Mouse (Mus musculus) forebrain, embryonic 11.5 days (tissue): ENCODE data around the gene Erg28. TPM values are rescaled to one million over a fixed set of nuclear protein-coding genes. Genes with fewer than 3 reads are reported as not detected.
A peak's percentile ranks its signal among the peaks of the same experiment; 100 is the strongest.

ENCODE experiments used
- ATAC-seq: fragments of 200-750 bp; cut with Nextera tagmentation; replicated peaks from 2 replicates; pipeline ENCODE4 v1.8.0; 2017; ENCODE audit warnings: moderate TSS enrichment; ENCODE audit not compliant: low FRiP score
- DNase-seq: peaks from one replicate; pipeline ENCODE4 v3.0.0-alpha.2; 2017; ENCODE audit warnings: low spot score
- H3K27ac ChIP-seq: fragments of 300-500 bp; sonication (generic); 2 replicates; pipeline ENCODE4 v1.5.1; 2014; ENCODE audit warnings: low read depth, low read length
- H3K27me3 ChIP-seq: fragments of 300-500 bp; sonication (generic); 2 replicates; pipeline ENCODE4 v1.6.1; 2014; ENCODE audit warnings: mild to moderate bottlenecking, low read length, mixed read lengths; ENCODE audit not compliant: control insufficient read depth, insufficient read depth
- H3K36me3 ChIP-seq: fragments of 300-500 bp; sonication (generic); 2 replicates; pipeline ENCODE4 v1.6.1; 2014; ENCODE audit warnings: mild to moderate bottlenecking, low read length, moderate library complexity, mixed read lengths; ENCODE audit not compliant: control insufficient read depth, insufficient read depth
- H3K4me1 ChIP-seq: fragments of 300-500 bp; sonication (generic); replicated peaks from 2 replicates; pipeline ENCODE4 v1.6.1; 2014; ENCODE audit warnings: low read length, mixed read lengths; ENCODE audit not compliant: control insufficient read depth, insufficient read depth
- H3K4me2 ChIP-seq: fragments of 300-500 bp; sonication (generic); 2 replicates; pipeline ENCODE4 v1.6.1; 2014; ENCODE audit warnings: low read depth, mild to moderate bottlenecking, low read length, moderate library complexity, mixed read lengths; ENCODE audit not compliant: severe bottlenecking
- H3K4me3 ChIP-seq: fragments of 300-500 bp; sonication (generic); 2 replicates; pipeline ENCODE4 v1.5.1; 2014; ENCODE audit warnings: low read depth, low read length
- H3K9ac ChIP-seq: fragments of 300-500 bp; sonication (generic); 2 replicates; pipeline ENCODE4 v1.6.1; 2014; ENCODE audit warnings: low read length
- H3K9me3 ChIP-seq: fragments of 300-500 bp; sonication (generic); 2 replicates; pipeline ENCODE4 v1.6.1; 2016; ENCODE audit warnings: low read length, mixed read lengths; ENCODE audit not compliant: control insufficient read depth
- WGBS: fragments of 180-500 bp; shearing (Covaris S2); extraction: QIAGEN DNeasy Blood & Tissue Kit; methylation state at CpG from one replicate; pipeline ENCODE4 v1.1.7; 2014; 5-methylcytosine and 5-hydroxymethylcytosine counted together
- polyA plus RNA-seq: library from polyadenylated mRNA; unstranded; fragments of >200 nt; fragmentation: Nextera tagmentation; extraction: Ambion mirVana; gene quantifications from 2 replicates; pipeline ENCODE4 v1.2.1, GENCODE M21; 2014

The Erg28 gene
- polyA plus RNA-seq, 1 experiment from 2014 or later = 107 TPM

GRCm38 (mm10) chr12:85830691-85831090 is 6.3 kb upstream of the Erg28 start:
- Histone ChIP-seq H3K36me3 (no peaks in the 10 kb centered on the region; the same call in 1 of the 2 replicates), H3K27ac (no peak overlapping the region), H3K9me3 (no peaks in the 10 kb centered on the region), H3K4me2 (no peak overlapping the region), H3K4me3 (no peak overlapping the region), H3K4me1 (no peaks in the 10 kb centered on the region; the same call in 1 of the 2 replicates), H3K27me3 (no peaks in the 10 kb centered on the region), H3K9ac (no peak overlapping the region)
- DNase-seq = no peak
- WGBS = 90% methylated on average over 3 of the region's 3 CpGs
- no peak for ATAC-seq

- WGBS = 90% methylated on average over 3 of the region's 3 CpGs
- H3K9ac ChIP-seq = no peak overlapping the region
- ATAC-seq = no peak
These were observed 5.5 kb upstream of the Erg28 start for GRCm38 (mm10) chr12:85829866-85830265.

GRCm38 (mm10) chr12:85828856-85829255 is 4.5 kb upstream of the Erg28 start:
- no peak overlapping the region for H3K4me3 ChIP-seq
- H3K27me3 ChIP-seq = no peaks in the 10 kb centered on the region
- H3K36me3 ChIP-seq = no peaks in the 10 kb centered on the region; the same call in 1 of the 2 replicates
- H3K27ac ChIP-seq = no peak overlapping the region
- WGBS = 95% methylated on average over 3 of the region's 3 CpGs
- no peaks in the 10 kb centered on the region for H3K4me1 ChIP-seq
- no peak overlapping the region for H3K4me2 ChIP-seq
- DNase-seq (no peak), ATAC-seq (no peak)
- H3K9me3 ChIP-seq = no peaks in the 10 kb centered on the region
- no peak overlapping the region for H3K9ac ChIP-seq

More at GRCm38 (mm10) chr12:85829866-85830265, 5.5 kb upstream of the Erg28 start:
- no peak for DNase-seq
- Histone ChIP-seq H3K27me3 (no peaks in the 10 kb centered on the region), H3K36me3 (no peaks in the 10 kb centered on the region; the same call in 1 of the 2 replicates), H3K27ac (no peak overlapping the region), H3K4me3 (no peak overlapping the region), H3K4me1 (no peaks in the 10 kb centered on the region), H3K4me2 (no peak overlapping the region), H3K9me3 (no peaks in the 10 kb centered on the region)

- Histone ChIP-seq H3K27ac (no peak overlapping the region), H3K4me1 (0 out of 2 replicates have a peak, but pooled peaks cover 5% of the 10 kb centered on the region), H3K4me2 (no peak overlapping the region), H3K9ac (no peak overlapping the region), H3K27me3 (no peaks in the 10 kb centered on the region), H3K36me3 (no peaks in the 10 kb centered on the region; the same call in 1 of the 2 replicates), H3K9me3 (no peaks in the 10 kb centered on the region), H3K4me3 (no peak overlapping the region)
- DNase-seq = peak; percentile 16
- 82% methylated on average over 2 of the region's 2 CpGs for WGBS
- ATAC-seq = no peak
These were observed 1.5 kb upstream of the Erg28 start for GRCm38 (mm10) chr12:85825822-85826221.

- Histone ChIP-seq H3K4me2 (peak overlapping the region; percentile 75), H3K4me3 (peak overlapping the region; percentile 77), H3K27me3 (no peaks in the 10 kb centered on the region), H3K4me1 (0 out of 2 replicates have a peak, but pooled peaks cover 5% of the 10 kb centered on the region), H3K9me3 (no peaks in the 10 kb centered on the region), H3K36me3 (no peaks in the 10 kb centered on the region; the same call in 1 of the 2 replicates), H3K9ac (peak overlapping the region; percentile 79), H3K27ac (peak overlapping the region; percentile 94)
- DNase-seq (no peak), ATAC-seq (no peak)
- WGBS = 15% methylated on average over 8 of the region's 8 CpGs
These were observed 1.0 kb upstream of the Erg28 start for GRCm38 (mm10) chr12:85825361-85825760.

GRCm38 (mm10) chr12:85822051-85822450 is 2.3 kb downstream of the Erg28 start:
- WGBS = 77% methylated on average over 9 of the region's 9 CpGs
- H3K9me3 ChIP-seq = no peaks in the 10 kb centered on the region
- H3K27me3 ChIP-seq = no peaks in the 10 kb centered on the region

GRCm38 (mm10) chr12:85813599-85813998 is 10.8 kb downstream of the Erg28 start:
- Histone ChIP-seq H3K9me3 (no peaks in the 10 kb centered on the region), H3K36me3 (no peaks in the 10 kb centered on the region; the same call in 1 of the 2 replicates), H3K9ac (no peak overlapping the region), H3K27ac (no peak overlapping the region), H3K27me3 (no peaks in the 10 kb centered on the region), H3K4me2 (no peak overlapping the region), H3K4me1 (no peaks in the 10 kb centered on the region), H3K4me3 (no peak overlapping the region)
- ATAC-seq (no peak), DNase-seq (peak; percentile 44)
- 73% methylated on average over 2 of the region's 2 CpGs for WGBS

More at GRCm38 (mm10) chr12:85822051-85822450, 2.3 kb downstream of the Erg28 start:
- no peak overlapping the region for H3K4me2 ChIP-seq
- H3K27ac ChIP-seq = no peak overlapping the region
- H3K36me3 ChIP-seq = no peaks in the 10 kb centered on the region
- ATAC-seq = no peak
- no peak overlapping the region for H3K9ac ChIP-seq
- no peak for DNase-seq
- H3K4me3 ChIP-seq = no peak overlapping the region
- H3K4me1 ChIP-seq = 0 out of 2 replicates have a peak, but pooled peaks cover 5% of the 10 kb centered on the region

GRCm38 (mm10) chr12:85811676-85812075 is 12.7 kb downstream of the Erg28 start:
- no peak overlapping the region for H3K4me3 ChIP-seq
- no peaks in the 10 kb centered on the region; the same call in 1 of the 2 replicates for H3K36me3 ChIP-seq
- no peaks in the 10 kb centered on the region for H3K27me3 ChIP-seq
- H3K4me2 ChIP-seq = no peak overlapping the region
- DNase-seq (no peak), ATAC-seq (no peak)
- H3K27ac ChIP-seq = no peak overlapping the region
- WGBS = 90% methylated on average over 4 of the region's 4 CpGs
- no peaks in the 10 kb centered on the region for H3K4me1 ChIP-seq
- H3K9me3 ChIP-seq = no peaks in the 10 kb centered on the region
- no peak overlapping the region for H3K9ac ChIP-seq

GRCm38 (mm10) chr12:85810959-85811358 is 13.4 kb downstream of the Erg28 start:
- ATAC-seq = no peak
- H3K27ac ChIP-seq = no peak overlapping the region
- no peak for DNase-seq
- H3K9me3 ChIP-seq = no peaks in the 10 kb centered on the region
- H3K27me3 ChIP-seq = no peaks in the 10 kb centered on the region
- H3K9ac ChIP-seq = no peak overlapping the region
- H3K36me3 ChIP-seq = no peaks in the 10 kb centered on the region; the same call in 1 of the 2 replicates
- H3K4me2 ChIP-seq = no peak overlapping the region
- no peaks in the 10 kb centered on the region for H3K4me1 ChIP-seq
- H3K4me3 ChIP-seq = no peak overlapping the region
